Mouse (Mus musculus) layer of hippocampus, postnatal 25 days (tissue): ENCODE data around the gene Irf3. TPM values are rescaled to one million over a fixed set of nuclear protein-coding genes. Genes with fewer than 3 reads are reported as not detected.

Experiments
- DNase-seq, 2 experiments: peaks; one replicate each; pipeline ENCODE4 v3.0.0; 2022; ENCODE audit warnings: mixed read lengths in 2 of 2, low spot score in 1 of 2; ENCODE audit errors: extremely low spot score in 1 of 2
- total RNA-seq, 2 experiments: library from RNA; stranded (reverse); gene quantifications; 2 replicates each; pipeline ENCODE4 v1.2.3; 2021

Irf3 gene
- total RNA-seq, 2 experiments from 2014 or later: 39.5 to 40.1 TPM

DNA sequence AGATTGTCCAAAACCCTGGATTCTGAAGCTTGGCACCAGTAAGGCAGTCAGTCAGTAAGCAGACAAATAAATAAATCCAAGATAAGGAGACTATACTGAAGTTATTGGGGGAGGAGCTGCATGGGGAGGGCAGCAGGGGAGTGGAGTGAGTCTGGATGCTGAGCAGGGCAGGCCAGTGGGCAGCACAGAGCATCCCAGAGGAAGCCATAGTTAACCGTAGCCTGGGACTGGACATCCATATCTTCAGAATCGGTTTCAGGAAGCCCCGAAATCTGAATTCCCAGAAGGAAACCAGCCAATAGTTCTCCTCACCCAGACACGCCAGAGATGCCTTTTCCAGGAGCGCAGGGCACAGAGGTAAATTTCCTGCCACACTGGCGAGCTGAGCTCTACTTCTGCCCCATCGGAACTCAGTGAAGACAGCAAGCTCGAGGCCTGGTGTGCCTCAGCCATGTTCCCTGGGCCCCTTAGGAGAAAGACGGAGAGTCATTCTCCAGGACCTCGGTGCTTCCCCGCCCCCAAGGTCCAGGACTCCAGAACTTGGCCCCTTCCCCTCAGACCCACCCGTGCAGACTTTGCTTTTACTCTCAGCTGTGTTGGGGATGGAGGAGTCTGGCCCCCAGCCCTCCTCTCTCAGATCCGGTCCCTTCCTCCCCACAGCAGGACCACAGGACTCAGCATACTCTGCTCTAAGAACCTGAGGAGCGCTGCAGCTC is 23.9 kb upstream of the Irf3 start:
- DNase-seq: no peak

DNA sequence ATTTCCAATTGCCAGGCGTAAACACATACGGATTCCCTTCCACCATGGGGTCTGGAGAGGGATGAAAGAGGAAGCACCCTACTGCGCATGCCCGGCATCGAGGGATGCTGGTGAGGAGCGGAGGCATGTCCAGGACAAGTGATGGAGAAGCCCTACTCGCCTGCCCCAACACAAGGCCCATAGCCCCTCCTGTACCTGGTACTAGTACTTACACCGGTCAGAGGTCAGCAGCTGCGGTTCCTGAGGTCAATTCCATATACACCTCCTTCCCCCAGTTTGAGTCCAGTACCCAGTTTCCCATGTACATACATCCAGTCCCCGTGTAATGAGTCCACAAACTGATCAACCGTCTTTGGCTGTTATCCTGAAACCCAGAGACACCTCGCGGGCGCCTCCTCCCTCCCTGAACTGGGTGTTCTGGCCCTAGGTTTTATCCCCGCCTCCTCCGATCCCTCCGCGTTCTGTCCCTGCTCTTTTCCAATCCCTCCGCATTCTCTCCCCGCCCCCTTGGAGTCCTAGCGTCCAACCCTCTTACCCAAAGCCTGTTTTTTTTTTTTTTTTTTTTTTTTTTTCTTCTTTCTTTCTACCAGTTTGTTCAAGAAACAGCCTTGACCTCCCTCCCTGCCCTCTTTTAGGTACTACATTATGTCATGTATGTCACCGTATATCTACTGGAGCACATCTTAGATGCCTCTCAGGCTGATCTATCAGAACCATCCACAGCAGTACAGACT is 22.9 kb upstream of the Irf3 start, which contains the start of gene Cpt1c:
Gene Cpt1c (minus strand): TSS at position 469 of the 734 bp plus-strand sequence.
- peak; percentile 76 to 84 for DNase-seq

DNA sequence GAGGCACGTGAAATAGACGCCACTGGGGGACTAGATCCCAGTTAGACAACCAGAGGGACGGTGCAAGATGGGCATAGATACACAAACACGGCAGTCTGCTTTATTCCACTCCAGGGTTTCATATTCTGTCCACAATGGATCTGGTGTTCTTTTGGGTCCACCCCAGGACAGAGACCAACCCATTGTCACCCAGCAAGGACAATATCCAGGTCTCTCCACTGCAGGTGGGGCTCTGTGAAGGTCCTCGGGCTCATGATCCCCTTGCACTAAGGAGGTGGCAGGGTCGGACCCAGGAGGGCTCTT is 22.4 kb upstream of the Irf3 start:
- DNase-seq: no peak

DNA sequence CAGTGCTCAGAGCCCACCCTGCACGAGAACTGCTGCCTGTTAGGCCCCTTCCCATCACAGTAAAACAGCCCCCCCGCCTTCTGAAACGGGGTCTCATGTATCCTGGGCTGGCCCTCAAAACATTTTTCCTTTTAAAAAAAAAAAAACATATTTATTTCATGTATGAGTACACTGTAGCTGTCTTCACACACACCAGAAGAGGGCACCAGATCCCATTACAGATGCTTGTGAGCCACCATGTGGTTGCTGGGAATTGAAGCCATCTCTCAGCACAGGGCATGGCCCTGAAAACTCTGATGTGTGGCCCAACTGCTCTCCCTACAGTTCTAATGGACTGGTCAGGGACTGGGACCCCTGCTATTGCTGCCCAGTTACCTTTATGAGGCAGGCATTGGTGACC is 19.1 kb upstream of the Irf3 start:
- DNase-seq: no peak

DNA sequence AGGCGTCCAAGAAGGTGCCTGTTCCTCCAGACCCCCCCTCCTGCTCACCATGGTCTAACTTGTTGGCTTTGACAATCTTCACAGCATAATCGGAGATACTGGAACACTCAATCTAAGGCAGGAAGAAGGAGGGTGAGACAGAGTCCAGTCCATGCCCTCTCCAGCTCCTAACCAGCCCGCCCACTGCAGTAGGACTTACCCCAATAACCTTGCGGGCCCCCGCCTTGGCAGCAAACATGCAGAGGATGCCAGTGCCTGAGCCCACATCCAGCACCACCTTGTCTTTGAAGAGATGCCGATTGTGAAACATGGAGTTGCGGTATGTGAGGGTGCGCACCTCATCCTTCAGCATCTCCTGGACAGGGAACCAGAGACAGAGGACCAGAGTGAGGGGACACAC is 15.9 kb upstream of the Irf3 start:
- DNase-seq: no peak

DNA sequence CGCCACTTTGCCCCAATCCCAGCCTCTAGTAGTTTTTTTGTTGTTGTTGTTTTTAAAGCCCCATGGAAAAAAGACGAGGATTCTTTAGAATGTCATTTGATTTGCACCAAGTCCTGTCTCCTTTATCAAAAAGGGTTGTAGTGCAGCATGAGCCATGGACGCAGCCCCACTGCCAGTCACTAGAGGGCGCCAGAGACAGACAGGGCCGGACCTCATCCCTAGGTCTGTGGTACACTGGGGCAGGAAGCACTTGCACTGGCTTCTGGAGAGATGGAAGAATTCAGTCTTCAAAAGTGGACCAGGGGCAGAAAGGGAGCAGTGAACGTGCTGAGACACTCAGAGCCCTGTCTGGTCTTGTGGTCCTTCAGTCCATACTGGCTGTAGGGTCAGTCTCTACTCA is 14.4 kb upstream of the Irf3 start:
- peak; percentile 70 to 94 for DNase-seq

DNA sequence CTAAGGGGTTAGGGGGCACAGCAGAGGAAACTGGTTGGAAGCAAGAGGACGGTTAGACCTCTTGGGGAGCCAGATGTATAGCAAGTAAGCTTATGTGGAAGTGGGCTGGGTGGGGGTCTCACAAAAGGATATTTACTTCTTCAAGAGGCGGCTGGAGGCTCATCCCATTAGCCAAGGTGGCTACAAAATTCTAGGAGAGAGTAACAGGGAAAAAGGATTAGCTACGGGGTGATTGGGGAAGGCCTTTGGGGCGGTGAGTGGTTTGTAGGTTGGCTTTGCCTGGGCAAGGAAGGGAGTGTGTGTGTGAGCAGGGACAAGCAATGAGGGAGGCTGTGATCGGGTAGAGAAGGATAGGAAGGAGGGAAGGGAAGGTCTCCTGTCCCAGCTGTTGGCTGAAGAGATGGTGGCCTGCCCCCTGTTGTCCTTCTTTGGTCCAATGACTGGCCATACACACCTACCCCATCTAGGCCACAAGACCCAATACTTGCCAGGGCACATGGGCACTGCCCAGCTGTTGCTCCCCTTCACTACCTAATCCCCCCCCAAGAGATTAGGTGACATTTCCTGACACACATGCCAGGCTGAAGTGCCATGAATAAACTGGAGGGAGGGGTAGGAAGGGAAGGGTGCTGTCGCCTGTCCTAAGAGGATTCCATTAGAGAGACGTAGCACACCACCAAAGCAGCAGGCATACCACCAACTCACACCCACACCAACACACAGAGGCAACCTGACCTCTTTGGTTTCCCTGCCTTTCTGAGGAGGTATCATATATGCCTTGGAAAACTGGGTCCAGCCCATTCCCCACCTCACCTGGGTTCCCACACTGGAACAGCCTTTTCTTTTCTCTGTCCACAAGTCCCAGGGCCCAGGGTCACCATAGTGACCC is 13.3 kb upstream of the Irf3 start:
- no peak for DNase-seq

DNA sequence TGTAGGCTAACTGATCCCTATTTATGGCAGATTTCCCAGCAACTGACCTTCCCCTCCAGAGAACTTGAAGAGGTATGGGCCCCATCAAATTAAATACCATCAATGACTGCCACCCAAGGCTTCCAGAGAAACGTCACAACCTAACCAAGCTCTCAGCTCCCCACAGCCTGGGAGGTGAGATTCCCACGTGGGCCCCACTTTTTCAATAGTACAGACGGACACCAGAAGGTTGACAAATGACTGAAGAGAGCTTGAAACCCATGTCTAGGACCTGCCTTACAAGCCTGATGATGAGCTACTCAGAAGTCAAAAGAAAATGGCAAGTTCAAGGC is 12.6 kb upstream of the Irf3 start:
- DNase-seq: no peak

DNA sequence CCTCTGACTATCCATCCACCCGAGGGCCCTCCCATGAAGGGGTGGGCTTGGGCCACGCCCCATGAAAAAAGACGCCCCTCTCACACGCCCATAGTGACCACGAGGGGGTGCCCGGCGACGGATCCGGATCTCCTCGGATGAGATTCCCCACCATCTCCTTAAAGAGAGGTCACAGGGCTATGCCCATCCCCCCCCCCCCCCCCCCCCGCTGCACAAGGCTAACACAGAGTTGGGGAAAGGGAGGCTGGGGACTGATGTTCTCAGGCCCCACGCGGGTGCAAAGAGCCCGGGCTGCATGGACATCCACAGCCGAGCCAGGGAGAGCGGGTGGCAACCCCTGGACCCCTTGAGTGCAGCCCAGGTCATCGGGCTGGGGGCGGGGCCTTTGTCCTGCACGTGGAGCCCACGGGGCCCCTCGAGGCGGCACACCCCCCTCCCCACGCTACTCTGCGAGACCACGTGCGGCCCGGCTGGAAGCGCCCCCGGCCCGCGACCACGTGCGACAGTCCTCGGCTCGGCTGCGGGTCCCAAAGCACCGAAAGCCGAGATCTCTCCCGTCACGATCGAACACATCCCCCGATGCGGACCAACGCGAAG is 11.8 kb upstream of the Irf3 start:
- peak in 1 of 2 experiments; percentile 47 for DNase-seq

DNA sequence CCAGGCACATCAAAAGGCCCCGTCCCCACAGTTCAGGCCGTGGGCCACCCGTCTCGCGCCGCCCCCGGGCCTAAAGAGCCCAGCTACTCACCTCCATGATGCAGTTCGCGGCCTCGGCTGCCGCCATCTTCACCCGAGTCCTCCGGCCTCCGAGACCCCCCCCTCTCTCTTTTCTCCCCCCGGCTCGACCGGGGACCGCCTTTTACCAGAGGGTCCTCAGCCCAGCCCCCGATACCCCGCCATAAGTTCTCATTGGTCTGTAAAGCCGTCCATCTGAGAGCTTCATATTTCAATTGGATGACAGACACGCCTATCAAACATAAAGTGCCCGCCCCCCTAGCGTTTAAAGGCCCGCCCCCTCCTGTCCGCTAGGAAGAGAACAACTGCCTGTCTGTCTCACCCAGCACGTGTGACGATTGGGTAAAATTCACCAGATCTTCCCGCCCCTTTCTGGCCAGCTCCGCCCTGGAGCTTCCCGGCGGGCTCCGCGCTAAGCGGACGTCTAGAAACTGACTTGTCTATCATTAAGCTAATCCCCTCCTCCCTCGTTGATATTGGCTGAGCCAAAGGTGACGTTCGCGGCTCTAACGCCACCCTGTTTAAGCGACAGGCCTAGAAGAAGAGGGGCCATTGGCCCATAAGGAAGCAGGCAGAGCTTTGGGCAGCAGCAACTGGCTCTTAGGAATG is 11.1 kb upstream of the Irf3 start, which contains the start of gene Prmt1:
Gene Prmt1 (minus strand): TSS at position 377 of the 687 bp plus-strand sequence.
- DNase-seq: peak; percentile 79 to 95

DNA sequence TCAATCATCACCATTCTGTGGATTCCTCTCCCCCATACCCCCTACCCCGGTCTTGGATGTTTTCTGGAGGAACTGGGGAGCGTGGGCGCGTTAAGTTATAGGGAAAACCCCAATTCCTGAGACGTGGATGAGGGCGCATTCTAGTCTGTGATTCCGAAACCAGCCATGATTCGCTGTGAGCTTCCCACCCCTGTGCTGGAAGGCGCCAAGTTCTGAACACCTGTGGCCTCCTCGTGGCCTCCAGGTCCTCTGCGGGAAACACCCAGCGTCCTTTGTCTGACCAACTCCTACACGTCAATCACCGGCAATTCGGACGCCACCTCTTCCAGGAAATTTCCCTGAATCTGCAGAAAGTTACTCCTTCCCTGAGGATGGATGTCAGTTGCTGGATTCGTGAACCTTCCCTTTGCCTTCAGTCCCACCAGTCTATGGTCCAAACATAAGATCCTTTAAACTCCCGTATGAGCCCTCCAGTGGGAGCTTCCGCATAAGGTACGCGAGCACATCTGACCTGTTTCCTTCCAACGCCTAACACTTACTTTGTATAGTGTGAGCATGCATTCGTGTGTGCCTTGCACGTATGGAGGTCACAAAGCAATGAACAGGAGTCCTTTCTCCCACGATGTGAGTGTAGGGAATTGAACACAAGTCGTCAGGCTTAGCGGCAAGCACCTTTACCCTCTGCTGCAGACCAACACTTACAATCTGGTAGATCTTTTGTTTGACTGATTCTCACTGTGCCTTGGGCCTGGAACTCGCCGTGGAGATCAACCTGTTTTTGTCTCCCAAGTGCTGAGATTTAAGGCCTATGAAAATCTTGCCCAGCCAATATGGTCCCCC is 10.3 kb upstream of the Irf3 start:
- DNase-seq: no peak

DNA sequence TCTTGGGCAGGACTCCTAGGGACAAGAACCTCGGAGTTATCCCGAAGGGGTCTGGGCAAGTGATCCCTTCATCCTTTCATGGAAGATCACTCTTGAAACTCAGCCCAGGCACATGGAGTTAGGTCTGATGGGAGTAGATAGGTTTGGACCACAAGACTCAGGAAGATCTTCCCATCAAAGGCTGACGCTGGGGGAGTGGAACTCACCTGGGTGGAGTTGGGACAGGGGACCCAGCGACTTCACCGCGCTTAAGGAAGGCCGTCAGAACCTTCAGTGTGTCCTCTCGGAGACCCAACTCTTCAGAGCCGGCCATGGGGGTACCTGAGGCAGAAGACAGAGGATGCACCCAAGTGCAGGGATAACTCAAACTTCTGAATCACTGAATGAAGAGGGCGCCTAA is 776 bp upstream of the Irf3 start:
- no peak for DNase-seq

DNA sequence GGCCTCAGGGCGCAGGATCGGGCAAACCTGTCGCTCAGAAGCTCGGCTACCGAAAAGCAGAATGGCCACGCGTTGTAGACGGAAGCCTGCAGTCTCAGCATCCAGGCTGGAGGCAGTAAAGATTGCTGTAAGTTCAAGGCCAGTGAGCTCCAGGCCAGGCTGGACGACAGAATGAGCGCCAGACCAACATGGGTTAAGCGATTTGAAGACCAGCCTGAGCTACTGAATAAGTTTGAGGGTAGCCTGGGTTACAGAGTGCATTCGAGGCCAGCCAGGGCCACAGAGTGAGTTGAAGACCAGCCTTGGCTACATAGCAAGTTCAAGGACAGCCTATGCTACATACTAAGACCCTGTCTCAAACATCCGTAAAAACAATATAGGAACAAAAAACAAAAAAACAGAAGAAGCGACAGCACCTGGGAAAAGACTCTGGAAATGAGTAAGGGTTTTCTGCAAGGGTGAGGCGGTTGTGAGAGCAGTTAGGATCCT is 536 bp downstream of the Irf3 start:
- no peak for DNase-seq

DNA sequence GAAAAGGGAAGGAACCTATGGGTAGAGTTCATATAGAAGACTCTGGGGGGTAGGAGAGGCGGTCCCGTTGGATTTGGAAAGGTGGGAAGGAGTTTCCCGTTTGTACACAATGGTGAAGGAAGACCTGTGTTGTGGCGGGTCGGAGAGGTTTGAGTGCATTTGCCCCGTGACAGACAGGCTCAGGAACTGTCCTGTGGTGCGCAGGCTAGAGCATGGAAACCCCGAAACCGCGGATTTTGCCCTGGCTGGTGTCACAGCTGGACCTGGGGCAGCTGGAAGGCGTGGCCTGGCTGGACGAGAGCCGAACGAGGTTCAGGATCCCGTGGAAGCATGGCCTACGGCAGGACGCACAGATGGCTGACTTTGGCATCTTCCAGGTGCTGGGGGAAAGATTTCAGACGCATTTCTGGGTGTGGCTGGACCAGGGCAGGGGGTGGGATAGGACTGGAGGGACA is 1.1 kb downstream of the Irf3 start, which contains the start of gene Bcl2l12:
Gene Bcl2l12 (minus strand): TSS at position 212 of the 455 bp plus-strand sequence.
- no peak for DNase-seq

DNA sequence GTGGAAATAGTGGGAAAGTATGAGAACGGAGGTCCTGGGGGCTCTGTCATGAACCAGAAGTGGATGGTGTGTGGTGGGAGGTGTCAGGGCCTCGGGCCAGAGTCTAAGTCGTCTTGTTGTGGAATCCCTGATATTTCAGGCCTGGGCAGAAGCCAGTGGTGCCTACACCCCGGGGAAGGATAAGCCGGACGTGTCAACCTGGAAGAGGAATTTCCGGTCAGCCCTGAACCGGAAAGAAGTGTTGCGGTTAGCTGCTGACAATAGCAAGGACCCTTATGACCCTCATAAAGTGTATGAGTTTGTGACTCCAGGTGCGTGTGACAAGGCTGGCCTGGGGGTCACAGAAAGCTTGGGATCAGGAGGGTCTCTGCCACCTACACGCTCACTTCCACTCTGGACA is 2.3 kb downstream of the Irf3 start:
- DNase-seq: no peak

DNA sequence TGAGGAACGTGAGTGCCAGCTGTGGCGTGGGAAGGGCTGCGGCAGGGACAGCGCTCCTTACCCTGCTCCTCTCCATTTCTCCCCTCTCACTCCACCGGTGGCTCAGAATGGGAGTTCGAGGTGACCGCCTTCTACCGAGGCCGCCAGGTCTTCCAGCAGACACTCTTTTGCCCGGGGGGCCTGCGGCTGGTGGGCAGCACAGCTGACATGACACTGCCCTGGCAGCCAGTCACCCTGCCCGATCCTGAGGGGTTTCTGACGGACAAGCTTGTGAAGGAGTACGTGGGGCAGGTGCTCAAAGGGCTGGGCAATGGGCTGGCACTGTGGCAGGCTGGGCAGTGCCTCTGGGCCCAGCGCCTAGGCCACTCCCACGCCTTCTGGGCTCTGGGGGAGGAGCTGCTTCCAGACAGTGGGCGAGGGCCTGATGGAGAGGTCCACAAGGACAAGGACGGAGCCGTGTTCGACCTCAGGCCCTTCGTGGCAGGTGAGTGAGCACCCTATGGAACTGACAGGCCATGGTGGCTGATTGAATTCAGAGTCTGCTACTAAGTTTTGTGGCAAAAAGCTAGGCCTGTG is 3.2 kb downstream of the Irf3 start:
- DNase-seq: no peak

DNA sequence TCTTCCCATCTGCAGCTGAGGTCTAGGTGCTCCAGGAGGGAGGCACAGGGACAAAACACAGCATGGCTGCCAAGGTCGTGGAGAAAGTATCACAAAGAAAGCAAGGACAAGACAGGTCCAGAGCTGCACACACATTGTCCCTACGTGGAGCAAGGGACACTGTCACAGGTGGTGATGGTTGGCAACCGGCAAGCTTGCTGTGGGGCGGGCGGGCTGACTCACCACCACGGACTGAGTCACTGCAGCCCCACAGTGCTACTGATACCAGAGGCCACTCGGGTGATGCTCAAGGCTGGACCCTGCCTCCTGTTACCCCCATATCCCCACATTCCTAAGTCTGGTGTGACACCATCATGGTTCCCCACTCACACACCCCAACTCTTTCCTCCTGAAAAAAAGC is 5.0 kb downstream of the Irf3 start:
- DNase-seq: no peak

DNA sequence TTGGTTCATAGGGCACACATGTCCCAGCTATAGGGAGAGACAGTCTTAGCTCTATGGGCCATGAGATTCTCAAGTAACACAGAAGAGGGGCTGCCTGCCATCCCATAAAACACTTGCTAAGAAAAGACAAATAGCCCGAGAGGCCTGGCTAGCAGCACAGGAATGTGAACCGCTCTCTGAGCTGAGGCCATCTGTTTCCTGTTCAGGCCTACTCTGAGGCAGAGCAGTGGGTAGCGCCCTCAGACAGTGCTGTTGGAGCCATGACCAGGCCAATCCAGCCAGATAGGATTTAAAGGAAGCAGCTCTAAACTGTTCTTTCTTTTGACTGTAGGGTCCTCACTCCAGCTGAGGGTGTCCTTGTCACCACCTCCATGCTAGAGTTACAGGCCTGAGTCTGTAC is 7.1 kb downstream of the Irf3 start:
- no peak for DNase-seq
